Mouse (Mus musculus): Measurements from ENCODE around the gene Ina.

- TF ChIP-seq CTCF (IDR thresholded peaks at IDR 0.05; ENCODE audit: borderline replicate concordance, control insufficient read depth, extremely low read depth, insufficient read depth, low read length, poor library complexity) = no peak
- TF ChIP-seq POLR2A (IDR thresholded peaks at IDR 0.05; ENCODE audit: control insufficient read depth, extremely low read depth, insufficient read depth, low read length, poor library complexity) = no peak
Measured at GRCm38 (mm10) chr19:47006321-47006720, 8.2 kb upstream of the Ina start.
